Mouse (Mus musculus) midbrain, embryonic 14.5 days (tissue): ENCODE results near the gene Nyx. TPM values are rescaled to one million over a fixed set of nuclear protein-coding genes. Genes with fewer than 3 reads are reported as not detected.

Experiments
- ATAC-seq: fragments of 200-750 bp; cut with Nextera tagmentation; 2 replicates; pipeline ENCODE4 v1.8.0; 2017; ENCODE audit warnings: moderate number of reproducible peaks, moderate library complexity; ENCODE audit not compliant: low FRiP score, low TSS enrichment
- DNase-seq: peaks from one replicate; pipeline ENCODE4 v3.0.0-alpha.2; 2015
- H3K27ac ChIP-seq: fragments of 300-500 bp; sonication (generic); replicated peaks from 2 replicates; pipeline ENCODE4 v1.5.1; 2014; ENCODE audit warnings: mild to moderate bottlenecking, low read depth, low read length, moderate library complexity
- H3K27me3 ChIP-seq: fragments of 300-500 bp; sonication (generic); 2 replicates; pipeline ENCODE4 v1.6.1; 2014; ENCODE audit warnings: low read length, control low read depth, mixed read lengths; ENCODE audit not compliant: control insufficient read depth, insufficient read depth
- H3K36me3 ChIP-seq: fragments of 300-500 bp; sonication (generic); 2 replicates; pipeline ENCODE4 v1.6.1; 2014; ENCODE audit warnings: low read length, control low read depth; ENCODE audit not compliant: control insufficient read depth, insufficient read depth
- H3K4me1 ChIP-seq: fragments of 300-500 bp; sonication (generic); 2 replicates; pipeline ENCODE4 v1.6.1; 2014; ENCODE audit warnings: mild to moderate bottlenecking, antibody characterized with exemption, low read length, control low read depth; ENCODE audit not compliant: control insufficient read depth, insufficient read depth
- H3K4me2 ChIP-seq: fragments of 300-500 bp; sonication (generic); 2 replicates; pipeline ENCODE4 v1.6.1; 2014; ENCODE audit warnings: mild to moderate bottlenecking, low read length, moderate library complexity
- H3K4me3 ChIP-seq: fragments of 300-500 bp; sonication (generic); replicated peaks from 2 replicates; pipeline ENCODE4 v1.5.1; 2014; ENCODE audit warnings: low read depth, low read length
- H3K9ac ChIP-seq: fragments of 300-500 bp; sonication (generic); replicated peaks from 2 replicates; pipeline ENCODE4 v1.6.1; 2014; ENCODE audit warnings: mild to moderate bottlenecking, low read length, moderate library complexity
- H3K9me3 ChIP-seq: fragments of 300-500 bp; sonication (generic); 2 replicates; pipeline ENCODE4 v1.6.1; 2016; ENCODE audit warnings: low read length, control low read depth, mixed read lengths; ENCODE audit not compliant: control insufficient read depth
- WGBS: fragments of 180-500 bp; shearing (Covaris S2); extraction: QIAGEN DNeasy Blood & Tissue Kit; methylation state at CpG from one replicate; pipeline ENCODE4 v1.1.7; 2014; 5-methylcytosine and 5-hydroxymethylcytosine counted together
- polyA plus RNA-seq: library from polyadenylated mRNA; unstranded; fragments of >200 nt; fragmentation: Nextera tagmentation; extraction: Ambion mirVana; gene quantifications from 2 replicates; pipeline ENCODE4 v1.2.1, GENCODE M21; 2014

Nyx gene
- polyA plus RNA-seq, 1 experiment from 2014 or later, result 0.12 TPM

- no peaks in the 10 kb centered on the region for H3K4me1 ChIP-seq
- H3K9ac ChIP-seq, result no peak overlapping the region
- WGBS, result 66% methylated on average over 2 of the region's 2 CpGs
- no peaks in the 10 kb centered on the region for H3K36me3 ChIP-seq
- H3K9me3 ChIP-seq, result no peaks in the 10 kb centered on the region
- no peaks in the 10 kb centered on the region for H3K27me3 ChIP-seq
- ATAC-seq (no peak), DNase-seq (no peak)
- H3K4me2 ChIP-seq, result no peak overlapping the region
- H3K4me3 ChIP-seq, result no peak overlapping the region
- no peak overlapping the region for H3K27ac ChIP-seq
These were observed 40.5 kb downstream of the Nyx start for GRCm38 (mm10) chrX:13506376-13506775.

- no peak overlapping the region for H3K4me2 ChIP-seq
- H3K36me3 ChIP-seq, result no peaks in the 10 kb centered on the region
- WGBS, result 71% methylated on average over 2 of the region's 2 CpGs
- H3K9me3 ChIP-seq, result no peaks in the 10 kb centered on the region
- ATAC-seq, result no peak
- no peak overlapping the region for H3K9ac ChIP-seq
- no peaks in the 10 kb centered on the region for H3K27me3 ChIP-seq
- no peaks in the 10 kb centered on the region for H3K4me1 ChIP-seq
- H3K27ac ChIP-seq, result no peak overlapping the region
- DNase-seq, result no peak
- H3K4me3 ChIP-seq, result no peak overlapping the region
These were observed 47.2 kb downstream of the Nyx start for GRCm38 (mm10) chrX:13513127-13513526.

- H3K36me3 ChIP-seq, result no peaks in the 10 kb centered on the region
- no peak overlapping the region for H3K4me3 ChIP-seq
- H3K4me2 ChIP-seq, result no peak overlapping the region
- H3K4me1 ChIP-seq, result no peaks in the 10 kb centered on the region
- H3K27me3 ChIP-seq, result no peaks in the 10 kb centered on the region
- no peaks in the 10 kb centered on the region for H3K9me3 ChIP-seq
- 88% methylated on average over 5 of the region's 5 CpGs for WGBS
- H3K27ac ChIP-seq, result no peak overlapping the region
- no peak overlapping the region for H3K9ac ChIP-seq
- DNase-seq, result no peak
- no peak for ATAC-seq
These were observed 48.0 kb downstream of the Nyx start for GRCm38 (mm10) chrX:13513864-13514263.

GRCm38 (mm10) chrX:13516451-13516850, 50.5 kb downstream of the Nyx start:
- ATAC-seq (no peak), DNase-seq (no peak)
- Histone ChIP-seq H3K4me2 (no peak overlapping the region), H3K36me3 (0 out of 2 replicates have a peak, but pooled peaks cover 2% of the 10 kb centered on the region), H3K4me1 (no peaks in the 10 kb centered on the region), H3K9me3 (no peaks in the 10 kb centered on the region), H3K27me3 (no peaks in the 10 kb centered on the region), H3K9ac (no peak overlapping the region), H3K4me3 (no peak overlapping the region), H3K27ac (no peak overlapping the region)
- 94% methylated on average over 6 of the region's 6 CpGs for WGBS

- ATAC-seq (no peak), DNase-seq (no peak)
- Histone ChIP-seq H3K9ac (no peak overlapping the region), H3K4me3 (no peak overlapping the region), H3K36me3 (0 out of 2 replicates have a peak, but pooled peaks cover 2% of the 10 kb centered on the region), H3K4me2 (no peak overlapping the region), H3K4me1 (no peaks in the 10 kb centered on the region), H3K27me3 (no peaks in the 10 kb centered on the region), H3K27ac (no peak overlapping the region), H3K9me3 (no peaks in the 10 kb centered on the region)
- WGBS, result 83% methylated on average over 10 of the region's 10 CpGs
These were observed 52.1 kb downstream of the Nyx start for GRCm38 (mm10) chrX:13518019-13518418.

- Histone ChIP-seq H3K9ac (no peak overlapping the region), H3K4me2 (no peak overlapping the region), H3K4me1 (no peaks in the 10 kb centered on the region), H3K36me3 (0 out of 2 replicates have a peak, but pooled peaks cover 2% of the 10 kb centered on the region), H3K27me3 (no peaks in the 10 kb centered on the region), H3K27ac (no peak overlapping the region), H3K9me3 (no peaks in the 10 kb centered on the region), H3K4me3 (no peak overlapping the region)
- 76% methylated on average over 4 of the region's 4 CpGs for WGBS
- DNase-seq (peak; percentile 5), ATAC-seq (no peak)
These were observed 53.0 kb downstream of the Nyx start for GRCm38 (mm10) chrX:13518781-13519407.

- DNase-seq, result no peak
These were observed 53.5 kb downstream of the Nyx start for GRCm38 (mm10) chrX:13519408-13519783.

GRCm38 (mm10) chrX:13520566-13520965, 54.7 kb downstream of the Nyx start:
- no peaks in the 10 kb centered on the region for H3K27me3 ChIP-seq
- no peak overlapping the region for H3K27ac ChIP-seq
- WGBS, result 78% methylated on average over 4 of the region's 4 CpGs
- no peaks in the 10 kb centered on the region for H3K4me1 ChIP-seq
- no peak overlapping the region for H3K4me2 ChIP-seq
- no peak overlapping the region for H3K9ac ChIP-seq
- H3K9me3 ChIP-seq, result no peaks in the 10 kb centered on the region
- ATAC-seq, result no peak
- H3K36me3 ChIP-seq, result peaks cover 15% of the 10 kb centered on the region; the same call in 1 of the 2 replicates
- no peak for DNase-seq
- H3K4me3 ChIP-seq, result no peak overlapping the region

More at GRCm38 (mm10) chrX:13519408-13519783, 53.5 kb downstream of the Nyx start:
- Histone ChIP-seq H3K4me2 (no peak overlapping the region), H3K36me3 (0 out of 2 replicates have a peak, but pooled peaks cover 6% of the 10 kb centered on the region), H3K27me3 (no peaks in the 10 kb centered on the region), H3K9me3 (no peaks in the 10 kb centered on the region), H3K27ac (no peak overlapping the region), H3K4me3 (no peak overlapping the region), H3K9ac (no peak overlapping the region), H3K4me1 (no peaks in the 10 kb centered on the region)
- ATAC-seq, result no peak
- WGBS, result 90% methylated on average over 5 of the region's 5 CpGs

- WGBS, result 87% methylated on average over 8 of the region's 8 CpGs
- H3K9me3 ChIP-seq, result no peaks in the 10 kb centered on the region
- no peak overlapping the region for H3K4me3 ChIP-seq
- ATAC-seq (no peak), DNase-seq (no peak)
- H3K27ac ChIP-seq, result no peak overlapping the region
- no peaks in the 10 kb centered on the region for H3K27me3 ChIP-seq
- H3K4me1 ChIP-seq, result no peaks in the 10 kb centered on the region
- H3K4me2 ChIP-seq, result no peak overlapping the region
- H3K36me3 ChIP-seq, result peaks cover 19% of the 10 kb centered on the region; the same call in 1 of the 2 replicates
- H3K9ac ChIP-seq, result no peak overlapping the region
These were observed 55.4 kb downstream of the Nyx start for GRCm38 (mm10) chrX:13521288-13521687.
